Mouse (Mus musculus): ENCODE measurements around the gene Cib4. TPM values are rescaled to one million over a fixed set of nuclear protein-coding genes. Genes with fewer than 3 reads are reported as not detected.

Gene Cib4
- polyA plus RNA-seq, 1 experiment, result not detected

- H3K4me3 ChIP-seq (ENCODE audit: insufficient read depth, low read length), result peak overlapping the region; percentile 72
- H3K4me1 ChIP-seq (ENCODE audit: control insufficient read depth, insufficient read depth, low read length), result peaks cover 9% of the 10 kb centered on the region
- no peak for TF ChIP-seq CTCF (IDR thresholded peaks at IDR 0.05; ENCODE audit: extremely low read depth, insufficient read depth, low read length)
- TF ChIP-seq POLR2A (IDR thresholded peaks at IDR 0.05; ENCODE audit: extremely low read depth, insufficient read depth, low read length), result no peak
- peak overlapping the region; percentile 56; the same call in 1 of the 2 replicates for H3K27ac ChIP-seq (ENCODE audit: insufficient read depth, low read length)
Measured at GRCm38 (mm10) chr5:30589069-30589468, 43.4 kb upstream of the Cib4 start.

- TF ChIP-seq CTCF (IDR thresholded peaks at IDR 0.05; ENCODE audit: extremely low read depth, insufficient read depth, low read length) (no peak), POLR2A (IDR thresholded peaks at IDR 0.05; ENCODE audit: extremely low read depth, insufficient read depth, low read length) (no peak)
- Histone ChIP-seq H3K4me3 (ENCODE audit: insufficient read depth, low read length) (peak overlapping the region; percentile 72), H3K4me1 (ENCODE audit: control insufficient read depth, insufficient read depth, low read length) (peaks cover 6% of the 10 kb centered on the region), H3K27ac (ENCODE audit: insufficient read depth, low read length) (peak overlapping the region; percentile 56)
Measured at GRCm38 (mm10) chr5:30588301-30588968, 42.8 kb upstream of the Cib4 start.

- Histone ChIP-seq H3K4me1 (ENCODE audit: control insufficient read depth, insufficient read depth, low read length) (peaks cover 6% of the 10 kb centered on the region), H3K4me3 (ENCODE audit: insufficient read depth, low read length) (peak within 1 kb of the TSS; percentile 72), H3K27ac (ENCODE audit: insufficient read depth, low read length) (peak within 1 kb of the TSS; percentile 56)
- TF ChIP-seq CTCF (IDR thresholded peaks at IDR 0.05; ENCODE audit: extremely low read depth, insufficient read depth, low read length) (no peak), POLR2A (IDR thresholded peaks at IDR 0.05; ENCODE audit: extremely low read depth, insufficient read depth, low read length) (no peak)
Measured at GRCm38 (mm10) chr5:30587681-30588300, 42.2 kb upstream of the Cib4 start, which contains the start of gene Kcnk3. TSS of gene Kcnk3 (plus strand) at chr5:30588170.

- peaks cover 2% of the 10 kb centered on the region for H3K4me1 ChIP-seq (ENCODE audit: control insufficient read depth, insufficient read depth, low read length)
- H3K27ac ChIP-seq (ENCODE audit: insufficient read depth, low read length), result no peak overlapping the region
Measured at GRCm38 (mm10) chr5:30587101-30587500, 41.5 kb upstream of the Cib4 start.

GRCm38 (mm10) chr5:30586616-30587015 is 41.0 kb upstream of the Cib4 start:
- H3K27ac ChIP-seq (ENCODE audit: insufficient read depth, low read length), result no peak overlapping the region
- peaks cover 2% of the 10 kb centered on the region for H3K4me1 ChIP-seq (ENCODE audit: control insufficient read depth, insufficient read depth, low read length)
- TF ChIP-seq POLR2A (IDR thresholded peaks at IDR 0.05; ENCODE audit: extremely low read depth, insufficient read depth, low read length), result no peak
- TF ChIP-seq CTCF (IDR thresholded peaks at IDR 0.05; ENCODE audit: extremely low read depth, insufficient read depth, low read length), result no peak
- no peak overlapping the region for H3K4me3 ChIP-seq (ENCODE audit: insufficient read depth, low read length)

More at GRCm38 (mm10) chr5:30587101-30587500, 41.5 kb upstream of the Cib4 start:
- H3K4me3 ChIP-seq (ENCODE audit: insufficient read depth, low read length), result no peak overlapping the region; the same call in 1 of the 2 replicates
- TF ChIP-seq POLR2A (IDR thresholded peaks at IDR 0.05; ENCODE audit: extremely low read depth, insufficient read depth, low read length) (no peak), CTCF (IDR thresholded peaks at IDR 0.05; ENCODE audit: extremely low read depth, insufficient read depth, low read length) (no peak)

- H3K4me3 ChIP-seq (ENCODE audit: insufficient read depth, low read length), result no peak overlapping the region
- no peak overlapping the region for H3K27ac ChIP-seq (ENCODE audit: insufficient read depth, low read length)
- TF ChIP-seq POLR2A (IDR thresholded peaks at IDR 0.05; ENCODE audit: extremely low read depth, insufficient read depth, low read length) (no peak), CTCF (IDR thresholded peaks at IDR 0.05; ENCODE audit: extremely low read depth, insufficient read depth, low read length) (no peak)
- no peaks in the 10 kb centered on the region; the same call in 1 of the 2 replicates for H3K4me1 ChIP-seq (ENCODE audit: control insufficient read depth, insufficient read depth, low read length)
Measured at GRCm38 (mm10) chr5:30582017-30582416, 36.4 kb upstream of the Cib4 start.

- TF ChIP-seq CTCF (IDR thresholded peaks at IDR 0.05; ENCODE audit: extremely low read depth, insufficient read depth, low read length), result no peak
- Histone ChIP-seq H3K27ac (ENCODE audit: insufficient read depth, low read length) (no peak overlapping the region), H3K4me1 (ENCODE audit: control insufficient read depth, insufficient read depth, low read length) (no peaks in the 10 kb centered on the region; the same call in 1 of the 2 replicates), H3K4me3 (ENCODE audit: insufficient read depth, low read length) (no peak overlapping the region)
Measured at GRCm38 (mm10) chr5:30580725-30581124, 35.1 kb upstream of the Cib4 start.

GRCm38 (mm10) chr5:30578445-30579080 is 32.9 kb upstream of the Cib4 start:
- H3K27ac ChIP-seq (ENCODE audit: insufficient read depth, low read length), result no peak overlapping the region
- no peaks in the 10 kb centered on the region; the same call in 1 of the 2 replicates for H3K4me1 ChIP-seq (ENCODE audit: control insufficient read depth, insufficient read depth, low read length)
- no peak for TF ChIP-seq POLR2A (IDR thresholded peaks at IDR 0.05; ENCODE audit: extremely low read depth, insufficient read depth, low read length)
- no peak overlapping the region for H3K4me3 ChIP-seq (ENCODE audit: insufficient read depth, low read length)

GRCm38 (mm10) chr5:30577654-30578310 is 32.1 kb upstream of the Cib4 start:
- H3K4me1 ChIP-seq (ENCODE audit: control insufficient read depth, insufficient read depth, low read length), result no peaks in the 10 kb centered on the region; the same call in 1 of the 2 replicates
- TF ChIP-seq CTCF (IDR thresholded peaks at IDR 0.05; ENCODE audit: extremely low read depth, insufficient read depth, low read length) (no peak), POLR2A (IDR thresholded peaks at IDR 0.05; ENCODE audit: extremely low read depth, insufficient read depth, low read length) (no peak)
- no peak overlapping the region for H3K4me3 ChIP-seq (ENCODE audit: insufficient read depth, low read length)
- H3K27ac ChIP-seq (ENCODE audit: insufficient read depth, low read length), result no peak overlapping the region
